Mouse (Mus musculus): ENCODE data around the gene Cul5.
A peak's percentile ranks its signal among the peaks of the same experiment; 100 is the strongest.

DNA sequence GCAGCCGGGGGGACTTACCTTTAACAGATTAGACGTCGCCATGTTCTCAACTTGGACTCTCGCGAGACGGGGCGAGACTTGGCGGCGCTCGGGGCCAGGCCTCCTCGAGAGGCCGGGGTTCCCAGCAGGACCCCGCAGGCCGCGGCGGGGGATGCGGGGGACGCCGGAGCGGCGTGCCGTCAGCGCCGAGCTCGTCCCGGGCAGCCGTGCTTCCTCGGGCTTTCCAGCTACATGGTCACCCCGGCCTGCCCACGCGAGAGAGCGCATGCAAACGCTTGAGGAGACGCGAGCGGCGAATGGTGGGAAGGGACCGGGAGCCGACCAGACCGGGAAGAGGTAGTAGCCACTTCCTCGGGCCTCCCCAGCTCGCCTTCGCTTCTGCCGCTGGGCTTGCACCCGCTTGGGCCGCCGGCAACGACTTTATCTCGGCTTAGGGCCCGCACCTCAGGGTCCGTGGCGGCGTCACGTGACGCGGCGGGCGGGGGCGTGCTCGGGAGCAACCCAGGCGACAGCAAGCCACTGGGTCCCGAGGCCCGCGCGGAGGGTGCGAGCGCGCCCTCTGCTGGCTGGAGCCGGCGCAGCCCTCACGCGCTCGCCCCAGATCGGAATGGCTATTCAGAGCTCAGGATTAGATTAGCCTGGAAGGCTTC, 2.7 kb downstream of the Cul5 start:
- TF ChIP-seq CTCF (IDR thresholded peaks at IDR 0.05; ENCODE audit: low read depth) = peak; percentile 90
- peak; percentile 97 for TF ChIP-seq EP300 (optimal IDR thresholded peaks at IDR 0.05)
